Comparison of ENCODE assay signal across 8 mouse cellular contexts in the genomic region with DNA sequence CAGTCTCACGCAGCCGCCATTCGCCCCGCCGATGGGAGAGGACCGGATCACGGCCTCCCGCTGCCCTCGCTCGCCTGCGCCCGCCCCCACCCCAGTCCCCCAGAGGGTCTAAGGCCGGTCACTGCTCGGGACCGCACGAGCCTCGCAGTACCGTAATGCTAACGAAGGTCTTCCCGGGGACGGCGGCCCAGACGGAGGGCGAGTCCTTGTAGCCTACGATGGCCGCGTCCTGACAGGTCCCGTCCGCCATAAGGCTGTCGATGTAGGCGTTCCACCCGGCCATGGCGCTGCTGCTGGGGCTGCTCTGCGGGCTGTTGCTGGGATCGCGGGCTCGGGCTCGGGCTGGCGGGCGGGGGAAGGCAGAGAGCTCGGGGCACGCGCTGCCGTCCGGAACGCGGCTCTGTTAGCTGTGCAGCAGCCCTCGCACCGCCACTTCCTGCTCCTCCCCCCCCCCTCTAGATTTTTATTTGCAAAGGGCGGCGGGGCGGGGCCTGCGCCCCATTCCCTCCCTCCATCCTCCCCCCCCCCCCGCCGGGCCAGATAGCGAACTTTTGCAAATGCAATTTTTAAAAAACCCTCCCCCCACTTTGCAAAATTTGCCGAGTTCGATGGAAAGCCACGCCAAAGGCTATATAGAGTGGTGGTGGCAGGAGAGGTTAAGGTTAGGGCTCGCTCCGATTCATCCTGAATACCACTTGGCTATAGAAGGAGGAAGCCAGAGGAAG. TPM values are rescaled to one million over a fixed set of nuclear protein-coding genes. Genes with fewer than 3 reads are reported as not detected.
DNase-seq lines count a peak whose midpoint lies in the region; ATAC-seq and TF ChIP-seq lines count a peak whose summit lies in the region.

Pfn1 (minus strand) TSS at position 447 of the 725 bp plus-strand sequence.

- peak; percentile 92 for TF ChIP-seq POLR2A in brain, embryonic 14.5 days (IDR thresholded peaks at IDR 0.05; ENCODE audit: borderline replicate concordance, extremely low read depth, insufficient read depth, insufficient read length, poor library complexity, severe bottlenecking)

- H3K27ac ChIP-seq in heart, postnatal 0 days (ENCODE audit: low read depth), result peak within 1 kb of the TSS; percentile 100
- H3K27ac ChIP-seq in neural tube, embryonic 15.5 days (replicated peaks), result peak within 1 kb of the TSS; percentile 95

- ATAC-seq in erythroid progenitor cell, adult 5-6 weeks (replicated peaks; ENCODE audit: low FRiP score, poor library complexity, severe bottlenecking), result peak; percentile 58
- ATAC-seq in heart, postnatal 0 days (ENCODE audit: insufficient read depth, low read depth), result peak; percentile 42
- ATAC-seq in neural tube, embryonic 15.5 days (ENCODE audit: low FRiP score), result peak; percentile 76

- H3K27me3 ChIP-seq in heart, postnatal 0 days (ENCODE audit: control insufficient read depth, insufficient read depth, low read length), result no peaks in the 10 kb centered on the region
- no peaks in the 10 kb centered on the region for H3K27me3 ChIP-seq in neural tube, embryonic 15.5 days (replicated peaks)

- H3K9me3 ChIP-seq in heart, postnatal 0 days (replicated peaks; ENCODE audit: control insufficient read depth, low read length), result no peaks in the 10 kb centered on the region
- no peaks in the 10 kb centered on the region for H3K9me3 ChIP-seq in neural tube, embryonic 15.5 days (replicated peaks)

- WGBS in heart, postnatal 0 days, result under 1% methylated on average over 52 of the region's 61 CpGs
- WGBS in neural tube, embryonic 15.5 days, result under 1% methylated on average over 48 of the region's 61 CpGs

- H3K36me3 ChIP-seq in heart, postnatal 0 days (replicated peaks; ENCODE audit: control insufficient read depth, insufficient read depth, low read length), result peaks cover 38% of the 10 kb centered on the region
- peaks cover 27% of the 10 kb centered on the region for H3K36me3 ChIP-seq in neural tube, embryonic 15.5 days

- H3K4me2 ChIP-seq in heart, postnatal 0 days (ENCODE audit: low read depth, low read length), result peak within 1 kb of the TSS; percentile 75
- H3K4me2 ChIP-seq in neural tube, embryonic 15.5 days, result peak within 1 kb of the TSS; percentile 91

- no peak; the same call in 1 of the 2 replicates for TF ChIP-seq EP300 in heart, postnatal 0 days (IDR thresholded peaks at IDR 0.05; ENCODE audit: low read depth)

- H3K4me1 ChIP-seq in heart, postnatal 0 days (ENCODE audit: control insufficient read depth, insufficient read depth), result peaks cover 33% of the 10 kb centered on the region
- H3K4me1 ChIP-seq in neural tube, embryonic 15.5 days, result peaks cover 60% of the 10 kb centered on the region

- peak within 1 kb of the TSS; percentile 99 for H3K9ac ChIP-seq in heart, postnatal 0 days (replicated peaks; ENCODE audit: low read depth, low read length)
- H3K9ac ChIP-seq in neural tube, embryonic 15.5 days (replicated peaks), result peak within 1 kb of the TSS; percentile 86

- peak; percentile 64 to 67 for DNase-seq in CD8-positive naive resting alpha-beta T cell, adult 2 months (ENCODE audit: low read depth in 2 of 2, low spot score in 2 of 2)
- peak; percentile 91 for DNase-seq in brain, embryonic 14.5 days (ENCODE audit: low read depth)
- DNase-seq in heart, postnatal 0 days (ENCODE audit: low spot score), result peak; percentile 87
- DNase-seq in kidney, postnatal 4 days, result peak; percentile 86 to 92
- DNase-seq in lung, adult 18-20 months, result peak; percentile 71 to 75
- DNase-seq in testis, postnatal 10 days (ENCODE audit: low spot score), result peak; percentile 87

- no peak for TF ChIP-seq CTCF in brain, embryonic 14.5 days (IDR thresholded peaks at IDR 0.05; ENCODE audit: borderline replicate concordance, extremely low read depth, insufficient read depth, insufficient read length)
- no peak for TF ChIP-seq CTCF in heart, postnatal 0 days (IDR thresholded peaks at IDR 0.05; ENCODE audit: low read depth)

- peak within 1 kb of the TSS; percentile 96 for H3K4me3 ChIP-seq in heart, postnatal 0 days (ENCODE audit: low read depth, low read length)
- peak within 1 kb of the TSS; percentile 69 for H3K4me3 ChIP-seq in neural tube, embryonic 15.5 days (replicated peaks)

RNA-seq across cellular contexts. Expression of gene Pfn1, which starts in this region (rescaled TPM):
- 419 and 479 TPM in 2 replicates for polyA plus RNA-seq in brain, embryonic 14.5 days (2012; rRNA removed)
- 529 and 614 TPM in 2 replicates for total RNA-seq in erythroid progenitor cell, adult 5-6 weeks (2015; ENCODE audit: low replicate concordance)
- 132 and 200 TPM in 2 replicates for total RNA-seq in erythroid progenitor cell, adult 5-6 weeks (2017; ENCODE audit: low replicate concordance)
- 924 and 959 TPM in 2 replicates for total RNA-seq in heart, postnatal 0 days (2014; rRNA removed; ENCODE audit: low replicate concordance)
- 903 and 932 TPM in 2 replicates for polyA plus RNA-seq in heart, postnatal 0 days (2015; fragmentation: Nextera tagmentation; extraction: Ambion mirVana)
- 679 and 994 TPM in 2 replicates for polyA plus RNA-seq in neural tube, embryonic 15.5 days (2015; fragmentation: Nextera tagmentation; extraction: Ambion mirVana)

Comparison
In these comparisons a context has a peak if more than half of its experiments do, and no peak if none do; other contexts are left out.
1. Peak in every context shown above with its lines: DNase-seq, ATAC-seq, H3K4me3 ChIP-seq and H3K27ac ChIP-seq.